Mouse (Mus musculus) liver, postnatal 0 days (tissue): ENCODE results near the gene Tecr. TPM values are rescaled to one million over a fixed set of nuclear protein-coding genes. Genes with fewer than 3 reads are reported as not detected.

Experiments used
- ATAC-seq: fragments of 200-750 bp; cut with Nextera tagmentation; 2 replicates; pipeline ENCODE4 v1.8.0; 2017; ENCODE audit warnings: mild to moderate bottlenecking, moderate library complexity
- DNase-seq: peaks from one replicate; pipeline ENCODE4 v3.0.0-alpha.2; 2016
- H3K27ac ChIP-seq: fragments of 300-500 bp; sonication (generic); 2 replicates; pipeline ENCODE4 v1.5.1; 2014; ENCODE audit warnings: antibody characterized with exemption, moderate library complexity, mild to moderate bottlenecking, low read depth
- H3K27me3 ChIP-seq: fragments of 300-500 bp; sonication (generic); 2 replicates; pipeline ENCODE4 v1.6.1; 2014; ENCODE audit warnings: low read length, control low read depth, mixed read lengths; ENCODE audit not compliant: insufficient read depth
- H3K36me3 ChIP-seq: fragments of 300-500 bp; sonication (generic); replicated peaks from 2 replicates; pipeline ENCODE4 v1.6.1; 2014; ENCODE audit warnings: mild to moderate bottlenecking, control low read depth, low read length, moderate library complexity, mixed read lengths; ENCODE audit not compliant: insufficient read depth
- H3K4me1 ChIP-seq: fragments of 300-500 bp; sonication (generic); 2 replicates; pipeline ENCODE4 v1.6.1; 2014; ENCODE audit warnings: antibody characterized with exemption, mild to moderate bottlenecking, control low read depth; ENCODE audit not compliant: insufficient read depth
- H3K4me2 ChIP-seq: fragments of 300-500 bp; sonication (generic); 2 replicates; pipeline ENCODE4 v1.6.1; 2014; ENCODE audit warnings: low read depth, mild to moderate bottlenecking, low read length, moderate library complexity, mixed read lengths
- H3K4me3 ChIP-seq: fragments of 300-500 bp; sonication (generic); 2 replicates; pipeline ENCODE4 v1.5.1; 2014; ENCODE audit warnings: low read depth, low read length
- H3K9ac ChIP-seq: fragments of 300-500 bp; sonication (generic); replicated peaks from 2 replicates; pipeline ENCODE4 v1.6.1; 2014; ENCODE audit warnings: mild to moderate bottlenecking, moderate library complexity
- H3K9me3 ChIP-seq: fragments of 300-500 bp; sonication (generic); 2 replicates; pipeline ENCODE4 v1.6.1; 2016; ENCODE audit warnings: mild to moderate bottlenecking, control low read depth, low read length, mixed read lengths
- CTCF ChIP-seq: sonication (generic); IDR thresholded peaks from 2 replicates; pipeline ENCODE4 v1.5.1; 2016; ENCODE audit warnings: antibody characterized with exemption, low read depth
- EP300 ChIP-seq: IDR thresholded peaks from 2 replicates; pipeline ENCODE4 v1.6.1; 2016; ENCODE audit warnings: antibody characterized with exemption, low read depth, mild to moderate bottlenecking
- WGBS: fragments of 180-500 bp; shearing (Covaris S2); extraction: QIAGEN DNeasy Blood & Tissue Kit; methylation state at CpG from one replicate; pipeline ENCODE4 v1.1.7; 2014; ENCODE audit not compliant: insufficient replicate concordance; 5-methylcytosine and 5-hydroxymethylcytosine counted together
- polyA plus RNA-seq: library from polyadenylated mRNA; unstranded; fragments of >200 nt; fragmentation: Nextera tagmentation; extraction: Ambion mirVana; gene quantifications from 2 replicates; pipeline ENCODE4 v1.2.1, GENCODE M21; 2015

Gene Tecr
- polyA plus RNA-seq, 1 experiment from 2014 or later = 258 TPM

- Histone ChIP-seq H3K36me3 (no peaks in the 10 kb centered on the region), H3K9ac (peak overlapping the region; percentile 31), H3K9me3 (no peaks in the 10 kb centered on the region), H3K4me3 (peak overlapping the region; percentile 38), H3K4me2 (peak overlapping the region; percentile 68), H3K27ac (no peak overlapping the region), H3K4me1 (peaks cover 11% of the 10 kb centered on the region; the same call in 1 of the 2 replicates), H3K27me3 (no peaks in the 10 kb centered on the region)
- DNase-seq (no peak), ATAC-seq (no peak; the same call in 1 of the 2 replicates)
- TF ChIP-seq EP300 (no peak), CTCF (no peak)
- WGBS = 52% methylated on average over 15 of the region's 15 CpGs
Measured at GRCm38 (mm10) chr8:83621691-83622388, 14.1 kb upstream of the Tecr start.

GRCm38 (mm10) chr8:83619568-83620285, 12.0 kb upstream of the Tecr start:
- no peaks in the 10 kb centered on the region for H3K36me3 ChIP-seq
- H3K4me2 ChIP-seq = no peak overlapping the region
- no peak for TF ChIP-seq CTCF
- no peak for TF ChIP-seq EP300
- DNase-seq (no peak), ATAC-seq (no peak)
- no peak overlapping the region for H3K4me3 ChIP-seq
- H3K27me3 ChIP-seq = no peaks in the 10 kb centered on the region
- H3K27ac ChIP-seq = no peak overlapping the region
- no peak overlapping the region for H3K9ac ChIP-seq
- WGBS = 84% methylated on average over 9 of the region's 9 CpGs
- 0 out of 2 replicates have a peak, but pooled peaks cover 5% of the 10 kb centered on the region for H3K4me1 ChIP-seq
- H3K9me3 ChIP-seq = no peaks in the 10 kb centered on the region

GRCm38 (mm10) chr8:83618566-83618965, 10.8 kb upstream of the Tecr start:
- peaks cover 6% of the 10 kb centered on the region for H3K36me3 ChIP-seq
- DNase-seq (no peak), ATAC-seq (no peak)
- TF ChIP-seq EP300 = no peak
- TF ChIP-seq CTCF = no peak
- H3K9me3 ChIP-seq = no peaks in the 10 kb centered on the region
- H3K9ac ChIP-seq = no peak overlapping the region
- 86% methylated on average over 2 of the region's 2 CpGs for whole genome bisulfite sequencing
- H3K27ac ChIP-seq = no peak overlapping the region
- H3K4me3 ChIP-seq = no peak overlapping the region
- H3K4me2 ChIP-seq = no peak overlapping the region
- no peaks in the 10 kb centered on the region for H3K27me3 ChIP-seq
- 0 out of 2 replicates have a peak, but pooled peaks cover 4% of the 10 kb centered on the region for H3K4me1 ChIP-seq

GRCm38 (mm10) chr8:83617111-83617510, 9.3 kb upstream of the Tecr start:
- Histone ChIP-seq H3K4me3 (no peak overlapping the region), H3K27ac (no peak overlapping the region), H3K27me3 (no peaks in the 10 kb centered on the region), H3K4me2 (no peak overlapping the region), H3K36me3 (peaks cover 21% of the 10 kb centered on the region), H3K9me3 (no peaks in the 10 kb centered on the region), H3K4me1 (0 out of 2 replicates have a peak, but pooled peaks cover 1% of the 10 kb centered on the region), H3K9ac (no peak overlapping the region)
- TF ChIP-seq CTCF = no peak
- no peak for TF ChIP-seq EP300
- DNase-seq = peak; percentile 6
- ATAC-seq = no peak
- 80% methylated on average over 2 of the region's 2 CpGs for WGBS

GRCm38 (mm10) chr8:83616625-83617024, 8.9 kb upstream of the Tecr start:
- Histone ChIP-seq H3K4me2 (no peak overlapping the region), H3K9me3 (no peaks in the 10 kb centered on the region), H3K4me3 (no peak overlapping the region), H3K4me1 (no peaks in the 10 kb centered on the region), H3K27ac (no peak overlapping the region), H3K27me3 (no peaks in the 10 kb centered on the region), H3K36me3 (peaks cover 25% of the 10 kb centered on the region), H3K9ac (no peak overlapping the region)
- TF ChIP-seq EP300 = no peak
- no peak for TF ChIP-seq CTCF
- DNase-seq = no peak
- ATAC-seq = no peak

- Histone ChIP-seq H3K9ac (no peak overlapping the region), H3K4me1 (peaks cover 10% of the 10 kb centered on the region), H3K36me3 (peaks cover 46% of the 10 kb centered on the region), H3K27me3 (no peaks in the 10 kb centered on the region), H3K9me3 (no peaks in the 10 kb centered on the region), H3K27ac (no peak overlapping the region), H3K4me2 (no peak overlapping the region), H3K4me3 (no peak overlapping the region)
- TF ChIP-seq CTCF = no peak
- no peak for TF ChIP-seq EP300
- ATAC-seq (no peak), DNase-seq (no peak)
- 93% methylated on average over 4 of the region's 4 CpGs for WGBS
Measured at GRCm38 (mm10) chr8:83613695-83614094, 5.9 kb upstream of the Tecr start.
